Mouse (Mus musculus) large intestine, adult 2 months (tissue): ENCODE measurements at regions not wholly inside any gene's neighbourhood (a gene's known extent, or its start where the extent isn't known, plus 50 kb on each side); places are given as distances from the start of the nearest gene placed in this dataset.

ENCODE experiments used
- DNase-seq: peaks from one replicate; pipeline ENCODE4 v3.0.0-alpha.2; 2012; ENCODE audit warnings: low read depth, low spot score
- WGBS: fragments of 180-500 bp; shearing (Covaris S2); methylation state at CpG from one replicate; pipeline ENCODE4 v1.1.7; 2018; 5-methylcytosine and 5-hydroxymethylcytosine counted together

GRCm38 (mm10) chr7:116842894-116843293 is 338.7 kb downstream of the Nucb2 start:
- DNase-seq, result no peak
- WGBS, result 30% methylated on average over 3 of the region's 3 CpGs

DNA sequence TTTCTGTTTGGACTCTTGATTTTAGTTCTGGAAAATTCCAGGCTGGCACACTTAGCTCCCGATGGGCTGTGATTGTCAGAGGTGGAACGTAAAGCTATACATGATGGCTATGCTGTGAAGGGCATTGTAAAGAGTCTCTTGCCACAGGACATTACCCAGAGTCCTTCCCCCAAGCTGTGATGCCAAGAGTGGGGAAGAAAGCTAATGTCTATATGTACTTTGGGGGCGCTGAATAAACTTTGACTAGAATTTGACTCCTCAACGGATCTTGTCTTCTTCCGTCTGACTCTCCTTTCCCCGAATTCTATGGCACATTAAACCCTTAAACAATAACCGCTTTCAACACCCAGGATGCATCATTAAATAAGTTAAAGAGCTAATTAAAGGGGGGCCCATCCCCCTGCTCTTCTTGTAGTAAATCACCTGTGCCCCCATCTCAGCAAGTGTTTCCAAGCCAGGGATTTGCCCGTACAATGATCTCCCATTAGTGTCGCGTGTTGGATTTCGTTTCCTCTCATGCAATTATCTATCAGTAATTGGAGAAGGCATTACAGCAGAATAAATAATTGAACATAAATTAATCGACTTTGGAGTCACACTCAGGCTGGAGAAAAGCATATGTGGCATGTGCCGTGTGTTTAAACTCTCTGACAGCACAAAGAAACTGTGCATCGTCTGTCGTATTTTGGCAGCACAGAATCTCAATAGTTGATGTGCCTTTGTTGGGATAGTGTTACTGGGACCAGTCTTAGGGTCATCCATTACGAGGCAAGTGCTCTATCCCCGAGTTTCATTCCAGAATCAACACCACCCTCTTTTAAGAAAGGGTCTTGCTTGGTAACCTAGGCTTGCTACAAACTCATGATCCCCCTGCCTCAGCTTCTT is 343.9 kb downstream of the Nucb2 start:
- DNase-seq, result no peak
- WGBS, result 76% methylated on average over 17 of the region's 17 CpGs

DNA sequence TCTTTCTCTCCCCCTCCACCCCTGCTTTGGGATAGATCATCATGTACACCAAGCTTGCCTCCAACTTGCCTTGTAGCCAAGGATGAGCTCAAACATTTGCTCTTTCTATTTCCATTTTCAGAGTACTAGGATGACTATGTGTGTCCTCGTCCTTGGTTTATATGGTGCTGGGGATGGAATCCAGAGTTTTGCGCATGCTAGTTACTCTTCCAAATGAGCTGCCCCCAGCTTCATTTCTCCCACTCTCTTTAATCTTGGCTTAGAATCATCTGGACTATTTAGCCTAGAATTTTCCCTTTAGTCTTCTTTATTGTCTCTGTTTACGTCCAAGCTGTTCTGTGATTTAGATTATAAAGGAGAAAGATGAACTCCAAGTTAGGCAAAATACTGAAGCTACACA is 349.2 kb downstream of the Nucb2 start:
- DNase-seq, result no peak
- 84% methylated on average over 3 of the region's 3 CpGs for WGBS

- 67% methylated on average over 5 of the region's 5 CpGs for WGBS
- DNase-seq, result no peak
Observed at GRCm38 (mm10) chr7:116857141-116857540, 353.0 kb downstream of the Nucb2 start.

DNA sequence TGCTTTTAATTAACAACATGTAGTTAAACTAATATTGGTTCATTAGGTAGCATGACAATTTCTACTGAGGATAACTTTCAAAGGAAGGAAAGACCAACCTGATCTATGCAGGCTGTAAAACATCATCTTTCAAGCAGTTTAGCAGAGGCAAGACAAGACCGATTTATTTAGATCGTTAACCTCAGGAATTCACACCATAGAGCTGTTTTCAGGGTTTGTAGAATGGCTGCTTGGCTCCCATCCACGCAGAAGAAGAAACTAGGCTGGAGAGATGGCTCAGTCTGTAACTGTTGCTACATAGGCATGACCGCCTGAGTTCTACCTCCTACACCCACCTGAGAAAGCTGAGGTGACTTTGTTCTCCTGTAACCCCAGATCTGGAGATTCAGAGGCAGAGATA is 353.6 kb downstream of the Nucb2 start:
- DNase-seq, result no peak
- WGBS, result 66% methylated on average over 4 of the region's 4 CpGs

GRCm38 (mm10) chr7:116882268-116882964 is 378.2 kb downstream of the Nucb2 start:
- WGBS, result 30% methylated on average over 5 of the region's 5 CpGs
- no peak for DNase-seq

DNA sequence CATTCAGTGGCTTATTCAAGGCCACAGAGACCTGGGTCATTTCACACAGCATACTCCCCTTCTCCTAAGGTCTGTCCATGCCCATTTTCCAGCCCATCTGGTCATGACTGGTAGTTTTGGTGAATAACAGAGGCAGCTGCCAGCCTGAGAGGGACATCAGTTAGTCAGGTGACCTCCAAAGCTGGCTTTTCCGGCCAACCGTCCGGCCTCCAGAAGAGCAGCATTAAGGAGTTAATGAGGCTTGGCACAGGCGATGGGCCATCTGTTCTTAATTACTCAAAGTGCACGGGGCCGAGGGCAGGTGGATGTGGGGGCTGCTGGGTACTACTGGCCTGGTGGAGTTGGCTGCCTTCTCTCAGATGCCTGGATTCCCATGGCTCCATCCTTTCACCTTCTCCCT is 389.7 kb downstream of the Nucb2 start:
- no peak for DNase-seq

DNA sequence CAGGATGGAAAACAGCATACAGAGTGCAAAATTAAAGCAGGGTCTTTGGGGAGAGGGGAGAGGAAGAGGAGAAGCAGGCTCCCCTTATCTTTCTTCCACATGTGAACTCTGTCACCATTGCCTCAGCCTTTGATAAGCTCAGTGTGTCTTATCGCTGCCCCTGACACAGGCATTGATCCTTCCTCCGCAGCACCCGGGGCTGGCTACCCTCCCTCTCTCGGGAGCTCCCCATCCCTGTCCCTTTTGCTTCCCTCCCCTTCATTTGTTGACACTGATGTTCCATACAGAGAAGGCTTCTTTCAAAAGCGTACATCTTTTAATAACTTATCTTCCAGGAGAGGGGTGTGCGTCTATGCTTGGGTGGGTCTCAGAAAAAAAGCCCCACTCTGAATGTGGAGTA is 411.6 kb downstream of the Nucb2 start:
- no peak for DNase-seq
- 71% methylated on average over 6 of the region's 6 CpGs for WGBS

More for the DNA sequence above, 389.7 kb downstream of the Nucb2 start:
- WGBS, result 60% methylated on average over 6 of the region's 6 CpGs

- DNase-seq, result no peak
- 78% methylated on average over 6 of the region's 6 CpGs for WGBS
Observed at GRCm38 (mm10) chr7:116917921-116918670, 413.9 kb downstream of the Nucb2 start.

GRCm38 (mm10) chr7:116946448-116946847 is 434.3 kb upstream of the Xylt1 start:
- DNase-seq, result no peak
- 74% methylated on average over 2 of the region's 2 CpGs for WGBS

GRCm38 (mm10) chr7:116959196-116959895 is 421.4 kb upstream of the Xylt1 start:
- no peak for DNase-seq
- WGBS, result 71% methylated on average over 14 of the region's 14 CpGs

DNA sequence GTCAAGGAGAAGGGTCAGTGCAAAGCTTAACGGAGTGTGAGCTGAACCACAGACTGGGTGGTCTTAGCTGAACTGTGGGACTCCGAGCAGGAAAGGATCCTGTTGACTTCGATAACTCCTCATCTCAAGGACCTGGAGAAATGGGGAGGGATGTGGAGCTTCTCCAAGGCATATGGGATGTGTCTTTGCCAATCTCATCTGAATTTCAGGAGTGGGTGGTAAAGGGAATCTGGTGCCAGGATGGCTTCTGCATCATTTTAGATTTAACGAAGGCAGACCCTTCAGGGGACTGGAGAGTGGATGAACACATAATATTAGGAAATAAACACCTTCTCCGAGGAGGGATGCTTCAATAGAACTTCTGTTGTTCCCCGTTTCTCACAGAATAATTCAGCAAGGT is 416.9 kb upstream of the Xylt1 start:
- WGBS, result 58% methylated on average over 6 of the region's 6 CpGs
- DNase-seq, result no peak

- DNase-seq, result no peak
- WGBS, result 53% methylated on average over 2 of the region's 2 CpGs
Observed at GRCm38 (mm10) chr7:116991351-116991750, 389.4 kb upstream of the Xylt1 start.

DNA sequence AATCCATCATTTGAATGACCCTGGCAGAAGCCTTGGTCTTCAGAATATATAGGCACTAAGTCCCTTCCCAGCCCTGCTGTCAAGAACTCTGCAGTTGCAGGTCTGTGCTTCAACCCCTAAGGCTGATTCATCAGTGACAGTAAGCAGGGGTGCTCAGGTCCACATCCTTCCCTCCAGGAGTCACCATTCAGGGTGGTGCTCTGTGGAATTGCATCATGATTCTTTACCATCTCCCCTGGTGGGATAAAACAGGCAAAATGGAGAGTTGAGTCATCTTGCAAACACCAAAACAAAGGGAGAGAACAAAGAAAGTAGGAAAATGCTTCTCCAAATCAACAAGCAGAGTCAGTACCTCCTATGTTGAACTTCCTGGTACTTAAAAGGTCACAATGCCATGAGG is 388.6 kb upstream of the Xylt1 start:
- no peak for DNase-seq

- DNase-seq, result no peak
- 93% methylated on average over 3 of the region's 3 CpGs for WGBS
Observed at GRCm38 (mm10) chr7:116995770-116996169, 385.0 kb upstream of the Xylt1 start.

DNA sequence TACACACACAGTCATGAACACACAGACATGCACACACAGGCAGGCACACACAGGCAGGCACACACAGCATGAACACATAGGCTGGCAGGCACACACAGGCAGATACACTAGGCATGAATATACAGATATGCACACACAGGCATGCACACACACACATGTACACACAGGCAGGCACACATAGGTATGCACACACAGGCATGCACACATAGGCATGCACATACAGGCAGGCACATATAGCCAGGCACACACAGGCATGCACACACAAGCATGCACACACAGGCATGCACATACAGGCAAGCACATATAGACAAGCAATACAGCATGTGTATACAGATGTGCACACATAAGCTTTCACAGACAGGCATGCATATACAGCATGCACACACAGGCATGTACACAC is 377.6 kb upstream of the Xylt1 start:
- no peak for DNase-seq

DNA sequence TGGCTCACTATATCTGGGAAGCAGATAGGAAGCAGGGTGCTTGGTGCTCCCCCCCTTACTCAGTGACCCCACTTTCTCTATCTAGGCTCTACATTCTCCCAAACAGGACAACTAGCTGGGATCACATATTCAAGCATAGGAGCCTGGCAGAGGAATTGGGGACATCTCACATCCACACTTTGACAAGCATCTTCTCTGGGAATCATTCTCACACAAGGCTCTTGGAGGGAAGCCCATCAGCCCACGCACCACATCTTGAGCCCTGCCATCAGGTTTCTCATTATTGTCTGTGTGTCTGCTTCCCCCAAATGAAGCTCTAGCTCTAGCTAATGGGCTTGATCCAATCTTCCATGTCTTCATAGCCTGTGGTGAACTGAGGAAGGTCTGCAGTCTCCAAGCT is 362.4 kb upstream of the Xylt1 start:
- DNase-seq, result no peak
- 86% methylated on average over 1 of the region's 1 CpGs for WGBS

DNA sequence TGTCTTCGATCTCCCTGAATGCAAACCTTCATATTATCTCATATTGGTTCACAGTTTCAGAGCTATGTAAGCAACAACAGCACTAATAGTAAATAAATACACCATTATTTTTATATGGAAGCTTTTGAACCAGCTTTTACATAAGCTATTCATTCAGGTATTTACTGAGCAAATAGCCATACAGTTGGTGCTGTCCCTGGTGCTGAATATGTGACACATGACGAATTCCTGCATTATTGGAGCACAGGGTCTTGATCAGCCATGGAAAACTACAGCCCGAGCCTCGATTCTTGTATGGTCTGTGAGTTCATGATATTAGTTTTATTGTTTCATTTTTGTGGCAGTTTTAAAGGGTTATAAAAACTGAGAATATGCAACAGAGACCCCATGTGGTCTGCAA is 359.1 kb upstream of the Xylt1 start:
- 43% methylated on average over 4 of the region's 4 CpGs for WGBS
- DNase-seq, result peak; percentile 13

- no peak for DNase-seq
- WGBS, result 77% methylated on average over 9 of the region's 9 CpGs
Observed at GRCm38 (mm10) chr7:117044926-117045325, 335.9 kb upstream of the Xylt1 start.

GRCm38 (mm10) chr7:117049249-117049648 is 331.5 kb upstream of the Xylt1 start:
- DNase-seq, result no peak
